9 mouse cellular contexts compared by ENCODE assay signal in genomic region chr4:139312632-139313031, GRCm38 (mm10). TPM values are rescaled to one million over a fixed set of nuclear protein-coding genes. Genes with fewer than 3 reads are reported as not detected.
DNase-seq lines count a peak whose midpoint lies in the region; ATAC-seq and TF ChIP-seq lines count a peak whose summit lies in the region.
"Had no signal": no experiment of that assay in that cellular context is flagged by ENCODE, and none has a peak within 500 bp of the region (broad histone marks: within the 10 kb centered on the region; RNA-seq: fewer than 3 reads in every experiment).

No protein-coding gene starts in this region.

- intact Hi-C loops in heart, postnatal 25 days (cut with DNase I) = loop anchor here (5.0 kb wide), 1 partner anchor 40 kb away; the partner anchor contains the start of genes Emc1, Mrto4 and Ubr4
- intact Hi-C loops in left cerebral cortex, postnatal 36 days (cut with DNase I) = no loop called here

- no peak overlapping the region for H3K9ac ChIP-seq in liver, embryonic 14.5 days (replicated peaks)
- H3K9ac ChIP-seq in midbrain, embryonic 15.5 days = no peak overlapping the region

- no peaks in the 10 kb centered on the region for H3K36me3 ChIP-seq in liver, embryonic 14.5 days (replicated peaks; ENCODE audit: control insufficient read depth, insufficient read depth, low read depth)
- H3K36me3 ChIP-seq in midbrain, embryonic 15.5 days (replicated peaks) = no peaks in the 10 kb centered on the region; the same call in 1 of the 2 replicates

- TF ChIP-seq POLR2A in brain, embryonic 14.5 days (IDR thresholded peaks at IDR 0.05; ENCODE audit: borderline replicate concordance, extremely low read depth, insufficient read depth, insufficient read length, poor library complexity, severe bottlenecking) = no peak

- TF ChIP-seq EP300 in liver, embryonic 14.5 days (IDR thresholded peaks at IDR 0.05; ENCODE audit: low read depth) = no peak

- WGBS in liver, embryonic 14.5 days (ENCODE audit: insufficient replicate concordance) = 49% methylated on average over 4 of the region's 4 CpGs
- 53% methylated on average over 4 of the region's 4 CpGs for WGBS in midbrain, embryonic 15.5 days

- no peak overlapping the region for H3K4me2 ChIP-seq in liver, embryonic 14.5 days (ENCODE audit: low read depth)
- H3K4me2 ChIP-seq in midbrain, embryonic 15.5 days = no peak overlapping the region

- peak; percentile 22; the same call in 1 of the 2 replicates for TF ChIP-seq CTCF in brain, embryonic 14.5 days (IDR thresholded peaks at IDR 0.05; ENCODE audit: borderline replicate concordance, extremely low read depth, insufficient read depth, insufficient read length)
- TF ChIP-seq CTCF in liver, embryonic 14.5 days (IDR thresholded peaks at IDR 0.05; ENCODE audit: low read depth) = peak; percentile 73

- H3K9me3 ChIP-seq in liver, embryonic 14.5 days (ENCODE audit: control insufficient read depth, low read length) = no peaks in the 10 kb centered on the region
- no peaks in the 10 kb centered on the region for H3K9me3 ChIP-seq in midbrain, embryonic 15.5 days
- H3K9me3 ChIP-seq: liver, embryonic 13.5 days had no signal

- no peaks in the 10 kb centered on the region for H3K27me3 ChIP-seq in liver, embryonic 14.5 days (ENCODE audit: control insufficient read depth, insufficient read depth, low read length)
- no peaks in the 10 kb centered on the region for H3K27me3 ChIP-seq in midbrain, embryonic 15.5 days (replicated peaks)

- no peak overlapping the region for H3K27ac ChIP-seq in liver, embryonic 14.5 days
- no peak overlapping the region for H3K27ac ChIP-seq in midbrain, embryonic 15.5 days
- H3K27ac ChIP-seq: liver, embryonic 13.5 days had no signal

- ATAC-seq in liver, embryonic 14.5 days (ENCODE audit: insufficient read depth) = no peak
- no peak for ATAC-seq in midbrain, embryonic 15.5 days (replicated peaks)

- no peak overlapping the region for H3K4me3 ChIP-seq in liver, embryonic 14.5 days (ENCODE audit: insufficient read depth in 1 of 2, low read depth in 2 of 2, low read length in 2 of 2)
- no peak overlapping the region for H3K4me3 ChIP-seq in midbrain, embryonic 15.5 days

- DNase-seq in heart, postnatal 4 days = peak; percentile 45
- no peak for DNase-seq in heart, postnatal 25 days (ENCODE audit: low spot score)
- peak; percentile 48 to 66 for DNase-seq in CD8-positive naive resting alpha-beta T cell, adult 2 months (ENCODE audit: low read depth in 2 of 2, low spot score in 2 of 2)
- DNase-seq in brain, embryonic 14.5 days (ENCODE audit: low read depth) = no peak
- DNase-seq in liver, embryonic 14.5 days (ENCODE audit: low read depth in 3 of 3, low spot score in 3 of 3) = peak in 1 of 3 experiments; percentile 51
- no peak for DNase-seq in layer of hippocampus, adult 9-11 months
- DNase-seq in left cerebral cortex, postnatal 36 days (ENCODE audit: low spot score in 2 of 2) = no peak
- DNase-seq: liver, embryonic 13.5 days had no signal

- H3K4me1 ChIP-seq in liver, embryonic 14.5 days (replicated peaks; ENCODE audit: control insufficient read depth in 2 of 2, insufficient read depth in 2 of 2, low read length in 1 of 2) = peaks cover 4 to 10% of the 10 kb centered on the region in 2 experiments; a peak in 3 of 4 replicates
- peaks cover 28% of the 10 kb centered on the region for H3K4me1 ChIP-seq in midbrain, embryonic 15.5 days

RNA-seq across cellular contexts. Expression of gene Akr7a5, which starts 2.1 kb away (rescaled TPM):
- total RNA-seq in heart, postnatal 4 days (2021) = 10 to 100 TPM; 28.4 to 32.9 TPM
- 10 to 100 TPM; 42.6 to 46.8 TPM for total RNA-seq in heart, postnatal 25 days (2021)
- polyA plus RNA-seq in brain, embryonic 14.5 days (2012; rRNA removed) = 16.5 and 22.4 TPM in 2 replicates
- polyA plus RNA-seq in liver, embryonic 14.5 days (2012; rRNA removed) = 8.3 and 9.8 TPM in 2 replicates
- 28.4 and 34.2 TPM in 2 replicates for polyA plus RNA-seq in liver, embryonic 14.5 days (2014; fragmentation: Nextera tagmentation; extraction: Ambion mirVana)
- total RNA-seq in left cerebral cortex, postnatal 36 days (2021) = 10 to 100 TPM; 24.9 to 32.3 TPM
- polyA plus RNA-seq in midbrain, embryonic 15.5 days (2015; fragmentation: Nextera tagmentation; extraction: Ambion mirVana) = 68.5 and 72.1 TPM in 2 replicates

RNA-seq across cellular contexts. Expression of gene Pqlc2, which starts 2.1 kb away (rescaled TPM):
- total RNA-seq in heart, postnatal 4 days (2021) = 1 to 10 TPM; 3.9 TPM
- total RNA-seq in heart, postnatal 25 days (2021) = 1 to 10 TPM; 6.4 to 6.6 TPM
- 21.7 and 27.3 TPM in 2 replicates for polyA plus RNA-seq in brain, embryonic 14.5 days (2012; rRNA removed)
- 7.9 and 8.1 TPM in 2 replicates for polyA plus RNA-seq in liver, embryonic 14.5 days (2012; rRNA removed)
- 8.6 and 9.7 TPM in 2 replicates for polyA plus RNA-seq in liver, embryonic 14.5 days (2014; fragmentation: Nextera tagmentation; extraction: Ambion mirVana)
- 10 to 100 TPM; 11.1 to 13.4 TPM for total RNA-seq in left cerebral cortex, postnatal 36 days (2021)
- polyA plus RNA-seq in midbrain, embryonic 15.5 days (2015; fragmentation: Nextera tagmentation; extraction: Ambion mirVana) = 16.3 TPM in 2 replicates

RNA-seq across cellular contexts. Expression of gene Mrto4, which starts 39.7 kb away (rescaled TPM):
- 10 to 100 TPM; 46.5 to 47.7 TPM for total RNA-seq in heart, postnatal 4 days (2021)
- total RNA-seq in heart, postnatal 25 days (2021) = 10 to 100 TPM; 30.1 to 30.5 TPM
- 56.6 and 62.0 TPM in 2 replicates for polyA plus RNA-seq in brain, embryonic 14.5 days (2012; rRNA removed)
- 37.3 and 57.9 TPM in 2 replicates for polyA plus RNA-seq in liver, embryonic 14.5 days (2012; rRNA removed)
- 86.7 and 89.3 TPM in 2 replicates for polyA plus RNA-seq in liver, embryonic 14.5 days (2014; fragmentation: Nextera tagmentation; extraction: Ambion mirVana)
- total RNA-seq in left cerebral cortex, postnatal 36 days (2021) = 10 to 100 TPM; 43.8 to 45.3 TPM
- polyA plus RNA-seq in midbrain, embryonic 15.5 days (2015; fragmentation: Nextera tagmentation; extraction: Ambion mirVana) = 81.7 and 88.6 TPM in 2 replicates

RNA-seq across cellular contexts. Expression of gene Emc1, which starts 39.8 kb away (rescaled TPM):
- total RNA-seq in heart, postnatal 4 days (2021) = 10 to 100 TPM; 46.8 to 50.1 TPM
- 10 to 100 TPM; 42.0 to 45.1 TPM for total RNA-seq in heart, postnatal 25 days (2021)
- 48.1 and 56.0 TPM in 2 replicates for polyA plus RNA-seq in brain, embryonic 14.5 days (2012; rRNA removed)
- polyA plus RNA-seq in liver, embryonic 14.5 days (2012; rRNA removed) = 9.4 and 10.6 TPM in 2 replicates
- polyA plus RNA-seq in liver, embryonic 14.5 days (2014; fragmentation: Nextera tagmentation; extraction: Ambion mirVana) = 5.3 and 6.5 TPM in 2 replicates
- total RNA-seq in left cerebral cortex, postnatal 36 days (2021) = 10 to 100 TPM; 85.9 to 87.9 TPM
- 47.6 and 50.8 TPM in 2 replicates for polyA plus RNA-seq in midbrain, embryonic 15.5 days (2015; fragmentation: Nextera tagmentation; extraction: Ambion mirVana)

RNA-seq across cellular contexts. Expression of gene Ubr4, which starts 39.8 kb away (rescaled TPM):
- total RNA-seq in heart, postnatal 4 days (2021) = 100 to 1,000 TPM; 124 to 126 TPM
- total RNA-seq in heart, postnatal 25 days (2021) = 10 to 100 TPM; 87.4 to 98.3 TPM
- 200 and 228 TPM in 2 replicates for polyA plus RNA-seq in brain, embryonic 14.5 days (2012; rRNA removed)
- polyA plus RNA-seq in liver, embryonic 14.5 days (2012; rRNA removed) = 55.5 and 58.9 TPM in 2 replicates
- 34.0 and 38.9 TPM in 2 replicates for polyA plus RNA-seq in liver, embryonic 14.5 days (2014; fragmentation: Nextera tagmentation; extraction: Ambion mirVana)
- total RNA-seq in left cerebral cortex, postnatal 36 days (2021) = 100 to 1,000 TPM; 155 to 199 TPM
- 101 and 111 TPM in 2 replicates for polyA plus RNA-seq in midbrain, embryonic 15.5 days (2015; fragmentation: Nextera tagmentation; extraction: Ambion mirVana)

Comparison
In these comparisons a context has a peak if more than half of its experiments do, and no peak if none do; other contexts are left out.
1. DNase-seq: peak in heart, postnatal 4 days (single experiment) and CD8-positive naive resting alpha-beta T cell, adult 2 months (2 of 2); none in heart, postnatal 25 days (single experiment), brain, embryonic 14.5 days (single experiment), layer of hippocampus, adult 9-11 months (single experiment) and left cerebral cortex, postnatal 36 days (0 of 2).